Mouse (Mus musculus) neural tube, embryonic 12.5 days (tissue): ENCODE measurements around the gene Aim2. TPM values are rescaled to one million over a fixed set of nuclear protein-coding genes. Genes with fewer than 3 reads are reported as not detected.
"Not testable (repeated sequence)": the region's sequence is repeated elsewhere in the genome, so short reads cannot be mapped to it uniquely, and the experiment has no call there.

Experiments used
- ATAC-seq: fragments of 200-750 bp; cut with Nextera tagmentation; 2 replicates; pipeline ENCODE4 v1.8.0; 2017; ENCODE audit warnings: low read depth, mild to moderate bottlenecking, moderate TSS enrichment, moderate library complexity; ENCODE audit not compliant: low FRiP score
- H3K27ac ChIP-seq: fragments of 300-500 bp; sonication (generic); 2 replicates; pipeline ENCODE4 v1.5.1; 2016
- H3K27me3 ChIP-seq: fragments of 300-500 bp; sonication (generic); replicated peaks from 2 replicates; pipeline ENCODE4 v1.6.1; 2016; ENCODE audit warnings: mild to moderate bottlenecking
- H3K36me3 ChIP-seq: fragments of 300-500 bp; sonication (generic); 2 replicates; pipeline ENCODE4 v1.6.1; 2016; ENCODE audit warnings: mild to moderate bottlenecking
- H3K4me1 ChIP-seq: fragments of 300-500 bp; sonication (generic); 2 replicates; pipeline ENCODE4 v1.6.1; 2016
- H3K4me2 ChIP-seq: fragments of 300-500 bp; sonication (generic); replicated peaks from 2 replicates; pipeline ENCODE4 v1.6.1; 2016; ENCODE audit warnings: mild to moderate bottlenecking
- H3K4me3 ChIP-seq: fragments of 300-500 bp; sonication (generic); 2 replicates; pipeline ENCODE4 v1.5.1; 2016
- H3K9ac ChIP-seq: fragments of 300-500 bp; sonication (generic); 2 replicates; pipeline ENCODE4 v1.6.1; 2016; ENCODE audit warnings: mild to moderate bottlenecking
- H3K9me3 ChIP-seq: fragments of 300-500 bp; sonication (generic); 2 replicates; pipeline ENCODE4 v1.6.1; 2016; ENCODE audit warnings: mild to moderate bottlenecking
- WGBS: fragments of 180-500 bp; shearing (Covaris S2); methylation state at CpG from one replicate; pipeline ENCODE4 v1.1.7; 2016; 5-methylcytosine and 5-hydroxymethylcytosine counted together
- polyA plus RNA-seq: library from polyadenylated mRNA; unstranded; fragments of >200 nt; fragmentation: Nextera tagmentation; extraction: Ambion mirVana; gene quantifications from 2 replicates; pipeline ENCODE4 v1.2.1, GENCODE M21; 2016

Aim2 gene
- polyA plus RNA-seq: 3.8 and 4.5 TPM in 2 replicates

DNA sequence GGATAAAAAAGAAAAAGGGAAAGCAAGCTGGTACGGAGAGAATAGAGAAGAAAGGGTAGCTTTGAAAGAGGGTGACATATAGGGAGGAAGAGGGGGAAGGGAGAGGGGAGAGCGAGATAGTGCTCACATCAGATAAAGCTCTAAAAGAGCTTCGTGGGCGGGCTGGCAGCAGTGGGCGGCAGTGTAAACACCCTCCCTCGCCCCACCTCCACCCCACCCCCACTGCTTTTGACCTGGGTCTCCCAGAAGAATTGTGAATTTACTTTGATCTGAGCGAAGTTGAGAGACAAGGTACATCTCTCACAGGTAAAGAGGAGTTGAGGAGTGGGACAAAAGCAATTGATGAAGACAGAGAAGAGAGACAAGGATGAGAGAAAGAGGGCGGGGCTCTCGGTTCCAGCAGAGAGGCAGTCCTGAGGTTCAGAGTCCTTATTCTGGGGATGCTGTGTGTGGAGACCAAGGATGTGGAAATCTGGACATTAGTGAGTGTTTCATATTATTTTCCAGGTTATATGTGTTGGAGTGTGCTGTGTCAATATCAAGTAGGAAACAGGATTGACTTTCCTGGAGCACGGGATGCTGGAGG, at the start of gene Aim2:
Gene Aim2 (plus strand): TSS at position 508 of the 586 bp plus-strand sequence.
- Histone ChIP-seq H3K4me3 (peak within 1 kb of the TSS; percentile 32), H3K27ac (no peak within 1 kb of the TSS), H3K27me3 (no peaks in the 10 kb centered on the region), H3K4me1 (peaks cover 20% of the 10 kb centered on the region), H3K36me3 (peaks cover 10% of the 10 kb centered on the region), H3K4me2 (peak within 1 kb of the TSS; percentile 56), H3K9ac (peak within 1 kb of the TSS; percentile 41), H3K9me3 (no peaks in the 10 kb centered on the region)
- ATAC-seq: peak; percentile 62
- WGBS: 11% methylated on average over 10 of the region's 10 CpGs

DNA sequence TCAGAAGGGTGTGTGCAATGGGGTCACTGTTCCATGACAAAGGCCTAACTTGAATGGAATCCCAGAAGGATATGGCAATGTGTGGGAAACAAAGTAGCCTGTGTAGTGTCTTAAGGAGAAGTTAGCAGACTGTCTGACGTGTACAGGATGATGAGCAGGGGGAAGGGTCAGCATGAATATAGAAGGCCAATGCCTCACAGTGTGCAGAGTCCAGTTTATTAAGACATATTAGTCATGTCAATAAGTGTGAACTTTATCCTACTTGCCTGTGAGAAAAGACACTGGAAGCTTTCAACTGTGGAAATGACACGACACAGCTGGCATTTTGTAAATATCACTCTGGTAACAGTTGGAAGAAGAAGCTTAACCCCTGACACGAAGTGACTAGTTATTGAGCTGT, 47.9 kb upstream of the Aim2 start:
- H3K4me3 ChIP-seq: not testable (repeated sequence)

DNA sequence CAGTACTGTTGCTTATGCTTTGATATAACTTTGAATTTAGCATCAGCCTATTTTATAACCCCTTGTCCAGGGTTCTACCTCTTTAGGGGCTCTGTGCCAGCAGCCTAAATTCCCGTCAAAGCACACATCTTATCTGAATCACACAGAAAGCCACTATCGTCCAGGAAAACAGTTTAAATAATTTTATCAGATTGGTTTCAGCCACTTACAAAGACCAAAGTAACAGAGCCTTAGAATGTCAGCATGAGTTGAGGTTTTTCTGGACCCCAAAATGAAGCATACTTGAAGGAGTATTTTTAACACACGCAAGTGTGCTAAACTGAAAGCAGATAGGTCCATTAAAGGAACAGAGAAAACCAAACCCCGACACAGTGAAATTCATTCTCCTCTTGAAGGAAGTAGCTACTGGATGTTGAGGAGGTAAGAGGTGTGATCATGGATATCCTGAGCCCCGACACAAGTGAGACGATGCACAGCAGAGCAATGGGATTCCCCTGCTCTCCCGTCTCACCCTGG, 37.1 kb upstream of the Aim2 start:
- H3K27me3 ChIP-seq, H3K4me3 ChIP-seq, H3K9me3 ChIP-seq, H3K36me3 ChIP-seq, H3K9ac ChIP-seq, ATAC-seq, H3K4me1 ChIP-seq, H3K27ac ChIP-seq, H3K4me2 ChIP-seq: not testable (repeated sequence)
- WGBS: 90% methylated on average over 7 of the region's 7 CpGs

More for the DNA sequence above, 47.9 kb upstream of the Aim2 start:
- not testable (repeated sequence) for H3K9ac ChIP-seq, H3K9me3 ChIP-seq, H3K4me2 ChIP-seq, H3K4me1 ChIP-seq, H3K36me3 ChIP-seq, ATAC-seq, H3K27me3 ChIP-seq, H3K27ac ChIP-seq
- 60% methylated on average over 3 of the region's 3 CpGs for WGBS

DNA sequence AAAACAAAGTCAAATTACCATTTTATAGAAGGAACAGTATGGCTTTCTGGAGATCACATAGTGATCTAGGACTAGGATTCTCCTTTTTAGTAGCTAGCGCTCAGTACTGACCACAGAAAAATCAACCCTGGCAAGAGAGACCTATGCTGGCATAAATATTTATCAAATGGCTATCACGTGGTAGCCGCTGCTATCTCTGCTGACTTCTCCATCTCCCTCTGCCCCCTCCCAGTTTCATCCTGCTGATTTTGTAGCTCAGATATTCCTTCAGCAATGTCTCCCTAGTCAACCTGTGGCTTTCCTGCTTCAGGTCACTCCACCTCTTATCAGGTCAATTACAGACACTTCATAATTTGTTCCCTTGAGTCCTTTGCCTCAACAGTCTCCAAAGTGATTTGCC, 35.0 kb upstream of the Aim2 start:
- no peaks in the 10 kb centered on the region for H3K36me3 ChIP-seq
- no peak for ATAC-seq
- no peak overlapping the region for H3K27ac ChIP-seq
- no peaks in the 10 kb centered on the region for H3K27me3 ChIP-seq
- H3K4me1 ChIP-seq: no peaks in the 10 kb centered on the region
- WGBS: 96% methylated on average over 3 of the region's 3 CpGs
- no peak overlapping the region for H3K4me2 ChIP-seq
- H3K4me3 ChIP-seq: no peak overlapping the region
- H3K9ac ChIP-seq: no peak overlapping the region
- H3K9me3 ChIP-seq: no peaks in the 10 kb centered on the region

DNA sequence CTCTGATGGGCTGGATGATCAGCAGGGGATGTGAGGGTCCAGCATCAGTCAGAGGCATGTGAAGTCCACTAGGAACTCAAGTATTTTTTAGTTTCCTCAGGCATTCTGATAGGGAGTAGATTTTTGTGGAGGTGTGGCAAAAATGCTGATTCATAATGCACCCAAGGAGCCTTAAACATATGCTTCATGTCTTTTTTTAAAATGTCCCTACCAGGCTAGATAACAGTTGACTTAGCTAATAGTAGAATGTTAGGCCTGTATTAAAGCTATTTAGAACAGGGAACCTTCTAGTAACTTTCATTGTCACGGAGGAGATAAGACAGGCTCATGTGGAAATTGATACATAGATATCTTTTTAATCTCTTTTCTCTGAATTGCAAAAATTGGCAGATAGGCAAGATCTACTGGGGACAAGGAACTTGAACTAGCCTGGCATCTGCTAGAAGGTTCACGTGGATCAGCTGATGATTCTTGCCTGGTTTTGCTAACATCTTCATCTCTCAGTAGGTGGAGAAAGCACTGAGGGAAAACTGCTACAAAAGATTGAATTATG, 32.7 kb upstream of the Aim2 start:
- Histone ChIP-seq H3K4me1 (peaks cover 6% of the 10 kb centered on the region; the same call in 1 of the 2 replicates), H3K9ac (no peak overlapping the region), H3K36me3 (no peaks in the 10 kb centered on the region), H3K4me2 (no peak overlapping the region), H3K4me3 (no peak overlapping the region), H3K27ac (no peak overlapping the region), H3K9me3 (no peaks in the 10 kb centered on the region), H3K27me3 (no peaks in the 10 kb centered on the region)
- ATAC-seq: no peak
- WGBS: 92% methylated on average over 2 of the region's 2 CpGs

DNA sequence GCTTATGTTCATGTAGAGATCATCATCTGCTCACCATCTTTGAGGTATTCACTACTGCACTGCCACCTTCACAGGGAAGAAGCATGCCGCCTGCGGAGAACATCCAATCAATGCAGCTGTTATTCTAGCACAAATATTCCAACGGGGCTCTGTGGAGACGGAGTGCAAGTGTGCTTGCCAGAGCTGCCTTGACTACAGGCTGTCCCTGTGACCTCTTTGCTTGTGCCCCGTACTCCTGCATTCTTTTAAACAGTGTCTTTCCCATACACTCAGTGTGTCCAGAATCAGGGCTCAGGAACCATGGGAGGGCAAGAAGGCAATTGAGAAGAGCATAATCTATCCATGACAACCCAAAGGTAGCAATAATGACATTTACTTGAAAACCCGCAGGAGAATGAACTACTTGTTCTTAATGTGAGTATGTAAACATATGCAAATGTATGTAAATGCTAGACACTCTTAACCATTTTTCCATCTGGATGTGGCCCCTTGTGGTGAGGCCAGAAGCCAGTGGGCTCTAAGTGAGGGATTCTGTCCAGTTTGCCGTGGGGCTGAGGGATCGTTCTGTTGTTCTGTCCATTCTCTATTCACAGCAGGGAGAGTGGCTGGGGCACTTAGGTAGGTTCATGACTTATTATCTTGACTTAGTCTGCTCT, 29.0 kb upstream of the Aim2 start:
- H3K4me1 ChIP-seq: peaks cover 6% of the 10 kb centered on the region; the same call in 1 of the 2 replicates
- H3K9me3 ChIP-seq: no peaks in the 10 kb centered on the region
- 42% methylated on average over 8 of the region's 8 CpGs for WGBS
- H3K27ac ChIP-seq: no peak overlapping the region
- H3K4me3 ChIP-seq: no peak overlapping the region
- no peaks in the 10 kb centered on the region for H3K27me3 ChIP-seq
- peak; percentile 59; the same call in 1 of the 2 replicates for ATAC-seq
- no peaks in the 10 kb centered on the region for H3K36me3 ChIP-seq
- H3K9ac ChIP-seq: no peak overlapping the region
- H3K4me2 ChIP-seq: no peak overlapping the region

DNA sequence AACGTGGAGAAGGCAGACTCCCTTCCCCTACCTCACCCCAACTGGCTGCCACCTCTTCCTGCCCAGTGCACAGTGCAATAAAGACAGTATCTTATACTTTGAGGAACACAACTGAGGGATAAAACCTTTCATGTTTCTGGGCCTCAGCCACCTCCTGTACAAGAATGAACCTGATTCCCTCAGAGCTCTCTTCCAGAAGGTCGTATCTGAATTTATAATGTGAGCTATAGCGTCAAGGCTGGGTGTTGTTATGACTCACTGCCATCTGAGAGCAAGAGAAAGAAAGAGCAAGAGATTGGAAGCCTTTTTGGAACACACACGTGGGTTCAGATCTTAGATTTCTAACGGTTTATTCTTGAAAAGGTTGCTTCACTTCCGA, 28.4 kb upstream of the Aim2 start:
- Histone ChIP-seq H3K4me1 (peaks cover 6% of the 10 kb centered on the region; the same call in 1 of the 2 replicates), H3K36me3 (no peaks in the 10 kb centered on the region), H3K4me3 (no peak overlapping the region), H3K27ac (no peak overlapping the region), H3K9me3 (no peaks in the 10 kb centered on the region), H3K4me2 (no peak overlapping the region), H3K27me3 (no peaks in the 10 kb centered on the region), H3K9ac (no peak overlapping the region)
- no peak for ATAC-seq
- WGBS: 67% methylated on average over 6 of the region's 6 CpGs

DNA sequence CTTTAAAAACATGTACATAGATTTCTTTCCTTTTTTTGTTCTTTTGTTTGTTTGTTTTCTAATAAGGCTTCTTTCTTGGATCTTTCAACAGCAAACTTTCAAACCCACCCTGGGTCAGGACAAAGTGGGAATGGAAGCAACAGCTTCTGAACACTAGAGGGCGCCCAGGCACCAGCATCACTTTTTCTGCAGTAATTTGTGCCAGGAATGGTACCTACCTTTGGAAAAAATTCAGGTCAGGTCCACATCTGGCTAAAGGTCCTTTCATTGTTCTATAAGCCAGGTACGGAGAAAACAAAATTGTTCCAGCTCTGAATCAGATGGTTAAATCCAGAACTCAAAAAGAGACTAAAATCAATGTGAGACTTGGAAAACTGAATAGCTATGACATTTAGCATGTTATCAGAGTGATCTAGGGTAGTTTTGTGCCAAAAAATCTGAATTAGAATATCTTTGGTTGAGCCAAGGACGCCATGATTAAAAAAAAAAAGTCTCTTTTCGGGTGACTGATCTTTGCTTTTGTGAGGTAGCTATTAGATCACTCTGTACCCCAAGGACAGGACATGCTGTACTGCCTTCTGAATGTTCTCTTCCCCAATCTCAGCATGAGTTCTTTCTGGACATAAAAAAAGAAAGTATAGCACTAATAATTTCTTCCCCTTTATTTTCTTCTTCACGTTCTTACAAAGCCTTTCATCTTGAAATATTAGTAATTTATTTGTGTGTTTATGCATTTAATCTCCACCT, 26.7 kb upstream of the Aim2 start:
- Histone ChIP-seq H3K4me2 (no peak overlapping the region), H3K36me3 (no peaks in the 10 kb centered on the region), H3K9ac (no peak overlapping the region), H3K4me1 (peaks cover 6% of the 10 kb centered on the region; the same call in 1 of the 2 replicates), H3K9me3 (no peaks in the 10 kb centered on the region), H3K27ac (no peak overlapping the region), H3K27me3 (no peaks in the 10 kb centered on the region), H3K4me3 (no peak overlapping the region)
- no peak for ATAC-seq
- 39% methylated on average over 5 of the region's 5 CpGs for WGBS

DNA sequence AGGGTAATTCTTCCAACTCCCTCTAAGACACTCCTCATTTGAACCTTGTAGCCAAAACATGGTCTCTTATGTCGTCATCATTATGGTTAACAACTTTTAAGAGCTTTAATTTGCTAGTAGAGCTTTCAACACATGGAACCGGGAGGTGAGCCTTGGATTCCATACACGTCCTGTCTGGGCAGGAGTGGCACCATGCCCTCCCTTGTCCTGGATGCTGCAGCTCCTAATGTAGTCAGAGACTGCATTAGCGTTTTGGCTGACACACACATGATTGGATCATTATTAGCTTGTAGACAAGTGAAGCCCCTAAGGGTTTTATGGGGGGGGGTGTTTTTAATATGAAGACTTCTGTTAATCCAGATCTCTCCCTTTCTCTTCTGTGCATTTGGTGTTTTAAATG, 25.7 kb upstream of the Aim2 start:
- no peak overlapping the region for H3K4me2 ChIP-seq
- H3K4me1 ChIP-seq: peaks cover 6% of the 10 kb centered on the region
- no peak overlapping the region for H3K4me3 ChIP-seq
- no peak for ATAC-seq
- H3K9ac ChIP-seq: no peak overlapping the region
- H3K27me3 ChIP-seq: no peaks in the 10 kb centered on the region
- 70% methylated on average over 4 of the region's 4 CpGs for WGBS
- no peaks in the 10 kb centered on the region for H3K36me3 ChIP-seq
- no peaks in the 10 kb centered on the region for H3K9me3 ChIP-seq
- no peak overlapping the region for H3K27ac ChIP-seq

DNA sequence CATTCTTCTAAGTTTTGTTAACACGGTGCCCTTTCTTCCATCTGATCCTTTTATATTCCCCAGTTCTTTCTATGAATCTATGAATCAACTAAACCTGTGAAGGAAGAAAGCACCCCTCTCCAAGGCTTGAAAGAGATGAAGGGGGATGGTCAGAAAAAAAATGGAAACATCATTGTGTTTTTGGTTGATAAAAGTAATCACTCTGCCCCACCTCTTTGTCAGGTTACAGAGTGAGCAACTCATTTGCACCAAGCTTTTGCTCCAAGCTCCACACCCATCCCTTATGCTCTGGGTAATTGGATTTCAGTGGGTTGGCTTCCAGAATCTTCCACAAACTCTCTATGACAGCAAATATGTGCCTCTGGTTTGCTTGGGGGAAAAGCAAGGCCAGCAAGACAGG, 25.3 kb upstream of the Aim2 start:
- Histone ChIP-seq H3K4me2 (no peak overlapping the region), H3K4me1 (peaks cover 6% of the 10 kb centered on the region), H3K27ac (no peak overlapping the region), H3K9ac (no peak overlapping the region), H3K4me3 (no peak overlapping the region), H3K9me3 (no peaks in the 10 kb centered on the region), H3K27me3 (no peaks in the 10 kb centered on the region), H3K36me3 (no peaks in the 10 kb centered on the region)
- whole genome bisulfite sequencing: 83% methylated on average over 1 of the region's 1 CpGs
- ATAC-seq: no peak

DNA sequence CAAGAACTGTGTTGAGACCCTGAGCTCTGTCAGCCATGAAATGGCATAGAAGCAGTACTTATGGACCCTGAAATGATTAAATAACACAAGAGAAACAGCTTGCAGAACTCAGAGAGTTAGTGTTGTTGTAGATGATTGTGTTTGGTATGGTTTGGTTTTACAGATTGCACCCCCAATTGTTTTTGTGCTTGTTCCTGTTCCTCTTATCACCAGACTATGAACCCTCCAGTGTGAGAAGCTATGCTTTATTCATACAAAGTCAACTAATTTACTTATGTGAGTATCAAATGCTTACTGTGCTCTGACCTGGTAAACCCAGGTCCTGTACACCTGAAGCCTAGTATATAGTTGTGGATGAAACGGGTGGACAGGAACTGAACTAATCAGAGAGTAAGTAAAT, 24.1 kb upstream of the Aim2 start:
- H3K27ac ChIP-seq: no peak overlapping the region
- ATAC-seq: no peak
- no peak overlapping the region for H3K4me3 ChIP-seq
- no peak overlapping the region for H3K9ac ChIP-seq
- 64% methylated on average over 1 of the region's 1 CpGs for WGBS
- H3K36me3 ChIP-seq: no peaks in the 10 kb centered on the region
- no peaks in the 10 kb centered on the region for H3K27me3 ChIP-seq
- H3K4me2 ChIP-seq: no peak overlapping the region
- no peaks in the 10 kb centered on the region for H3K9me3 ChIP-seq
- H3K4me1 ChIP-seq: peaks cover 5% of the 10 kb centered on the region

DNA sequence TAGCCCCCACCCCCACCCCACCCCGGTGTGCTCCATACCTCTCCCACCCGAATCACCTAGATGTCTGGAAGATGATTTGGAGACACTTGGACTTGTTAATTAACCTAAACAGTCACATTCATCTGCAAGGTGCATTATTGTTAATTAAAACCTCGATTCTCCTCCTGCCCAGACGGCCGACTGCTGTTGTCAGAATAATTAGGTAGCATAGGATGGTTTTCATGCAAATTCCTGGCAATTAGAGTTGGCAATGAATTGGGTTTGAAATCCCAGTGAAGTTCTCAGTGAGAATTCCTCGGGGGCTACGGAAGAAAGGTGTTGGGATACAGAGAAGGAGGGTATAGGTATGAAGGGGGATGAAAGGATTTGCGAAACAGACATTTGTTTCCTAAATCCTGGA, 22.2 kb upstream of the Aim2 start:
- Histone ChIP-seq H3K27ac (no peak overlapping the region), H3K27me3 (no peaks in the 10 kb centered on the region), H3K36me3 (no peaks in the 10 kb centered on the region), H3K9me3 (no peaks in the 10 kb centered on the region), H3K9ac (no peak overlapping the region), H3K4me2 (no peak overlapping the region), H3K4me3 (no peak overlapping the region), H3K4me1 (no peaks in the 10 kb centered on the region; the same call in 1 of the 2 replicates)
- WGBS: 57% methylated on average over 8 of the region's 8 CpGs
- ATAC-seq: no peak
